Mouse (Mus musculus) liver, embryonic 14.5 days (tissue): Measurements from ENCODE around the gene Akap13.

ENCODE experiments used
- CTCF ChIP-seq: IDR thresholded peaks from 2 replicates; pipeline ENCODE4 v1.5.1; 2016; ENCODE audit warnings: antibody characterized with exemption, low read depth, control low read depth
- EP300 ChIP-seq: IDR thresholded peaks from 2 replicates; pipeline ENCODE4 v1.6.1; 2016; ENCODE audit warnings: antibody characterized with exemption, low read depth

GRCm38 (mm10) chr7:75575800-75576585 is 120.7 kb downstream of the Akap13 start:
- TF ChIP-seq EP300 (no peak), CTCF (no peak)
